Mouse (Mus musculus): Measurements from ENCODE around the gene Tnnt3. TPM values are rescaled to one million over a fixed set of nuclear protein-coding genes. Genes with fewer than 3 reads are reported as not detected.

Tnnt3 gene
- polyA plus RNA-seq, 1 experiment from 2014 or later: 1.6 TPM

DNA sequence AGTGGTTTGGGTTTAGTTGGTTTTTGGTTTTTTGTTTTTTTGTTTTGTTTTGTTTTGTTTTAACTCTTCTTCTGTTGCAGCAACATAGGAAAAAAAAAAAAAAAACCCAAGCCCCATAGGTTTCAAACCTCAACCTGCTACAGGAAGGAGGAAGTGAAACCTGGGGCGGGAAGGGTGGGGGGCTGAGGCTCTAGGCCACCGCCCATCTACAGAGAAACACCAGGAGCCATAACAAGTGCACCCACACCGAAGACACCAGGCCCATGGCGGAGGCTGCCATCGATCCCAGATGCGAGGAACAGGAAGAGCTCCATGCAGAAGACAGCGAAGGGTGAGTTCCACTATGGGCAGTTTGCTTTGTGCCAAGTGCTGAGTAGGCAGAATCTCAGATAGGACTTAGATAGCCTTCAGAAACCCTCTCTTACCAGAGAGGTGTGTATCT lies 38.0 kb upstream of the Tnnt3 start, which contains the start of gene Lsp1:
Lsp1 (plus strand) TSS at position 174 of the 442 bp plus-strand sequence.
- WGBS: 94% methylated on average over 7 of the region's 7 CpGs
- H3K4me3 ChIP-seq (ENCODE audit: low read depth, low read length): no peak within 1 kb of the TSS

DNA sequence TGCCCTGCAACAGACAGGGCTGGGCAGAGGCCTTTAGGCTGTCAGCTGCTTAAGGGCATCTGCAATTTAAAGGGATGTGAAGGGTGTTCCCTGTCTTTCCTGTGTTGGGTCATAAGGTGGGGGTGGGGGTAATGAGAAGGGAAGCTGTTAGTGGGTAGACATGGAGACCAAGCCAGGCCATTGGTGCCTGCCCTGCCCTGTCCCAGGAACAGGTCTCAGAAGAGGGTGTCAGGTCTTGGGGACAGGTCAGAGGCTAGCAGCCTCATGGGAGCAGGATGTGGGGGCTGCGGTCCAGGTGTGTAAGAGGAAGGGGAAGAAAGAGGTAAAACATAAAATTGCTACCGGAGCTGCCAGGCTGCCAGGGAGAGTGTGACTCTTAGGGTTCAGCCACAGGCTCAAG lies 37.2 kb upstream of the Tnnt3 start:
- H3K36me3 ChIP-seq (ENCODE audit: control insufficient read depth, insufficient read depth, low read length): no peaks in the 10 kb centered on the region
- H3K27me3 ChIP-seq (ENCODE audit: control insufficient read depth, insufficient read depth, low read depth, low read length): no peaks in the 10 kb centered on the region
- H3K9me3 ChIP-seq (replicated peaks; ENCODE audit: control insufficient read depth, low read length, poor library complexity, severe bottlenecking): no peaks in the 10 kb centered on the region
- 91% methylated on average over 2 of the region's 2 CpGs for WGBS
- H3K4me2 ChIP-seq (ENCODE audit: low read length): no peak overlapping the region
- H3K4me1 ChIP-seq (ENCODE audit: control insufficient read depth, insufficient read depth, low read length): peaks cover 8% of the 10 kb centered on the region; the same call in 1 of the 2 replicates
- H3K27ac ChIP-seq (ENCODE audit: low read length): no peak overlapping the region
- no peak overlapping the region for H3K9ac ChIP-seq (ENCODE audit: low read depth, low read length)
- ATAC-seq: no peak
- no peak overlapping the region for H3K4me3 ChIP-seq (ENCODE audit: low read depth, low read length)

More for the DNA sequence above, 38.0 kb upstream of the Tnnt3 start, which contains the start of gene Lsp1:
- no peaks in the 10 kb centered on the region for H3K36me3 ChIP-seq (ENCODE audit: control insufficient read depth, insufficient read depth, low read length)
- no peak within 1 kb of the TSS for H3K27ac ChIP-seq (ENCODE audit: low read length)
- H3K4me1 ChIP-seq (ENCODE audit: control insufficient read depth, insufficient read depth, low read length): peaks cover 8% of the 10 kb centered on the region; the same call in 1 of the 2 replicates
- no peak within 1 kb of the TSS for H3K4me2 ChIP-seq (ENCODE audit: low read length)
- no peaks in the 10 kb centered on the region for H3K9me3 ChIP-seq (replicated peaks; ENCODE audit: control insufficient read depth, low read length, poor library complexity, severe bottlenecking)
- no peaks in the 10 kb centered on the region for H3K27me3 ChIP-seq (ENCODE audit: control insufficient read depth, insufficient read depth, low read depth, low read length)
- H3K9ac ChIP-seq (ENCODE audit: low read depth, low read length): no peak within 1 kb of the TSS
- no peak for ATAC-seq

DNA sequence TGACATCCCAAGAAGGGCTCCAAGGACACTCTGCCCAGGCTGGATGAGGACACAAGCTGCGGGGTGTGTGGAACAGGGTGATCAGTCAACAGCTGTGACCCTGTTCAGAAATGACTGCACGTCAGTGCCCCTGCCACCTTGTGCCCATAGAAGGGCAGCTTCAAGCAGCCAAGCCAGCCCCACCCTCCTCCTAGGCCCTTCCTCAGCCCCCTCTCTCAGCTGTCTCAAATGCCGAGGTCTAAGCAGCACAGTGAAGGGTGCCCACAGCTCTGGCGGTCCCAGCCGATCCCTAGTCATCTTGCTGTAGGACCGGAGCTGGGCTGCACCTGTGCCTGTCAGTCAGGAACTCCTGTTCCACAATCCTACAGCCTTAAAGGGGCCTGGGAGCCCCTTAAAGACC lies 36.4 kb upstream of the Tnnt3 start:
- no peaks in the 10 kb centered on the region for H3K27me3 ChIP-seq (ENCODE audit: control insufficient read depth, insufficient read depth, low read depth, low read length)
- 86% methylated on average over 6 of the region's 6 CpGs for WGBS
- no peak overlapping the region for H3K4me2 ChIP-seq (ENCODE audit: low read length)
- H3K4me3 ChIP-seq (ENCODE audit: low read depth, low read length): no peak overlapping the region
- H3K4me1 ChIP-seq (ENCODE audit: control insufficient read depth, insufficient read depth, low read length): peaks cover 8% of the 10 kb centered on the region; the same call in 1 of the 2 replicates
- H3K9ac ChIP-seq (ENCODE audit: low read depth, low read length): no peak overlapping the region
- no peaks in the 10 kb centered on the region for H3K9me3 ChIP-seq (replicated peaks; ENCODE audit: control insufficient read depth, low read length, poor library complexity, severe bottlenecking)
- H3K27ac ChIP-seq (ENCODE audit: low read length): no peak overlapping the region
- no peaks in the 10 kb centered on the region for H3K36me3 ChIP-seq (ENCODE audit: control insufficient read depth, insufficient read depth, low read length)
- no peak for ATAC-seq

DNA sequence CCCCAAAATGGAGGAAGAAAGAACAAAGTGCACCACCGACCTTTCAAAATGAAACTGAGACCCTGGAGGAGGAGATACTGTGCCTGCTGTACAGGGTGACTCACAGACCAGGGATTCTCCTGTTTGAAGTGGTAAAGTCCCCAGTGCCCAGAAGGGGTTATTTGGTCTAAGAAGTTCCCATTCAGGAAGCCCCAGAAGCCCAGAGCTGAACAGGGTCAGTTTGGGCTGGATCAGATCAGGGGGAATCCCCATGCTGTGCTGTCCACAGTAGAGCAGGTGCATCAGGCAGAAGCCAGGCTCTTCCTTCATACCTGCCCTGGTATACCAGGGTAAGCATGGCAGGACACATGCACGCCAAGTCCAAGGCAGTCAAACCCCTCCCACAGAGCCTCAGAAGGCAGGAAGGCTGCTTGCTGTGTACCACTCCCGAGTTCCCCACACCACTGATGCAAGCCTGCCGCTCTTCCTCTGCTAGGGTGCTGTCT lies 36.0 kb upstream of the Tnnt3 start:
- Histone ChIP-seq H3K27ac (ENCODE audit: low read length) (no peak overlapping the region), H3K9ac (ENCODE audit: low read depth, low read length) (no peak overlapping the region), H3K4me3 (ENCODE audit: low read depth, low read length) (no peak overlapping the region), H3K4me2 (ENCODE audit: low read length) (no peak overlapping the region), H3K9me3 (replicated peaks; ENCODE audit: control insufficient read depth, low read length, poor library complexity, severe bottlenecking) (no peaks in the 10 kb centered on the region), H3K36me3 (ENCODE audit: control insufficient read depth, insufficient read depth, low read length) (no peaks in the 10 kb centered on the region), H3K4me1 (ENCODE audit: control insufficient read depth, insufficient read depth, low read length) (peaks cover 4% of the 10 kb centered on the region; the same call in 1 of the 2 replicates), H3K27me3 (ENCODE audit: control insufficient read depth, insufficient read depth, low read depth, low read length) (no peaks in the 10 kb centered on the region)
- ATAC-seq: no peak
- WGBS: 72% methylated on average over 4 of the region's 4 CpGs

DNA sequence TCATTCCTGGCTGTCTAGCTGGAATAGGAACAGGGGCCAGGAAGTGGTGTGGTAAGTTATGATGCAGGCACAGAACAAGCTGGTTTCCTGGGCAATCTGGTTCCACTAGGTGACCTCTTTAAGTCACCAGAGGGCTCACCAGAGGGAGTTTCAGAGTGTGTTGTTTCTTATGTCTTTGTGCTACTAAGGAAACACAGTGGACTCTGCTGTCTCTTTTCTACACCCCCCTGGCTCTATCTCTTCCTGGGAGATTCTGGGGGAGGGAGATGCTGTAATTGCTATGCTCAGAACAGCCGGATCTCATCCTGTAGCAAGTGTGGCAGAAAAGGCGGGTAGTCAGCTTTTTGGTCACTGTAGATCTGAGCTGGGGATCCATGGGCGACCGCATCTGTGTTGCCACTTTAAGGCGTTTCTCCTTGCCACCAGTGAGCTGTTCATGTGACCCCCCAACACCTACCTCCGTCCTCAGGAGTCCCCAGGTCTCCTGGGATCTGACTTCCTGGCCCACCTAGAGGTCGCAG lies 28.4 kb upstream of the Tnnt3 start:
- Histone ChIP-seq H3K36me3 (ENCODE audit: control insufficient read depth, insufficient read depth, low read length) (no peaks in the 10 kb centered on the region), H3K4me3 (ENCODE audit: low read depth, low read length) (no peak overlapping the region), H3K9me3 (replicated peaks; ENCODE audit: control insufficient read depth, low read length, poor library complexity, severe bottlenecking) (no peaks in the 10 kb centered on the region), H3K27me3 (ENCODE audit: control insufficient read depth, insufficient read depth, low read depth, low read length) (no peaks in the 10 kb centered on the region), H3K4me1 (ENCODE audit: control insufficient read depth, insufficient read depth, low read length) (peaks cover 7% of the 10 kb centered on the region; the same call in 1 of the 2 replicates), H3K9ac (ENCODE audit: low read depth, low read length) (no peak overlapping the region), H3K27ac (ENCODE audit: low read length) (no peak overlapping the region), H3K4me2 (ENCODE audit: low read length) (no peak overlapping the region)
- no peak for ATAC-seq
- WGBS: 87% methylated on average over 7 of the region's 7 CpGs

DNA sequence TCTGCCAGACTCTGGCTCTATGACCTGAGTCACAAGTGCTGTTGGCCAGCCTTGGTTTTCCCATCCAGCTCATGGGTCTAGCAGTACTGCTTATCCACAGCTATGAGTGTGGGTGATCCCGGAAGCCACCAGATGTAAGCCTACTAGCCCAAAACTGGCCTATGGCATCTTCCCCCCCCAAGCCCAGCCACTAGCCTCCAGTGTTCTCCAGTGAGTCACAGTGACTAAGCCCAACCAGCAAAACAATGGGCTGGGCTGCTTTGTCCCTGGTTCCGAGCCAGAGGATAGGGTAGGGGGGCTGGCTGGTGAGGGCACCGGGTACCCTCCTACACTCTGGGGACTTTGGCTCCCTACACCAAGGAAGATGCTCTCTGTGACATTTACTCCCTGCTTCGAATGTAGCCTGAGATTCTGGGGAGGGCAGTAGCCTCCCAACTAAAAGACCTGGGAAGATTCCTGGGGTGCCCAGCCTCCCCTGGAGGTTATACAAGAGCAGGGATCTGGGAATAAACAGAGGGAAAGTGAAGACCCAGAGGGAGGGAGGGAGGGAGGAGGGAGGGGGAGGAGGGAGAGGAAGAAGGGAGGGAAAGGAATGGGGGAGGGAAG lies 27.7 kb upstream of the Tnnt3 start:
- no peak for ATAC-seq
- H3K36me3 ChIP-seq (ENCODE audit: control insufficient read depth, insufficient read depth, low read length): no peaks in the 10 kb centered on the region
- H3K4me2 ChIP-seq (ENCODE audit: low read length): no peak overlapping the region
- H3K4me3 ChIP-seq (ENCODE audit: low read depth, low read length): no peak overlapping the region
- H3K27me3 ChIP-seq (ENCODE audit: control insufficient read depth, insufficient read depth, low read depth, low read length): no peaks in the 10 kb centered on the region
- 18% methylated on average over 4 of the region's 4 CpGs for WGBS
- H3K27ac ChIP-seq (ENCODE audit: low read length): no peak overlapping the region
- peaks cover 7% of the 10 kb centered on the region; the same call in 1 of the 2 replicates for H3K4me1 ChIP-seq (ENCODE audit: control insufficient read depth, insufficient read depth, low read length)
- H3K9me3 ChIP-seq (replicated peaks; ENCODE audit: control insufficient read depth, low read length, poor library complexity, severe bottlenecking): no peaks in the 10 kb centered on the region
- H3K9ac ChIP-seq (ENCODE audit: low read depth, low read length): no peak overlapping the region

DNA sequence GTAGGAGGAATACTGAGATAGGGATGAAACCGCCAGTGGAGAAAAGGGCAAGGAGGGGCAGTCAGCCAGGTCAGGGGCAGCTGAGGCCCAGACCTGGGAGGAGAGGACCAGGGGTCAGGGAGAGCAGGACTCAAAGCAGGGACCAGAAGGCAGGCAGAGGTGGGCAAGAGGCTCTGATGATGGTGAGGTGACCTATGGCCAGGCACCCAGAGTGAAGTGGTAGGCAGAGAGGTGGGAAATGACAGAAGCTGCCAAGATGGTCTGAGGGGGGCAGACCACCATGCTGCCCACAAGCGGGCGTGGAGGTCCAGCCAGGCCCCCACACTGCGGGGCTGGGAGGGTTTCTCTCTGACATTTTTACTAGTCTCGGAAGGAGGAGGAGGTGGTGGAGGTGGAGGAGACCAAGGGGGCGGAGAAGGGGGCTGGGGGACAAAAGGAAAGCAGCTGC lies 27.2 kb upstream of the Tnnt3 start:
- Histone ChIP-seq H3K27ac (ENCODE audit: low read length) (no peak overlapping the region), H3K9ac (ENCODE audit: low read depth, low read length) (peak overlapping the region; percentile 48; the same call in 1 of the 2 replicates), H3K9me3 (replicated peaks; ENCODE audit: control insufficient read depth, low read length, poor library complexity, severe bottlenecking) (no peaks in the 10 kb centered on the region), H3K4me1 (ENCODE audit: control insufficient read depth, insufficient read depth, low read length) (peaks cover 7% of the 10 kb centered on the region; the same call in 1 of the 2 replicates), H3K4me2 (ENCODE audit: low read length) (no peak overlapping the region), H3K27me3 (ENCODE audit: control insufficient read depth, insufficient read depth, low read depth, low read length) (no peaks in the 10 kb centered on the region), H3K36me3 (ENCODE audit: control insufficient read depth, insufficient read depth, low read length) (no peaks in the 10 kb centered on the region), H3K4me3 (ENCODE audit: low read depth, low read length) (no peak overlapping the region)
- WGBS: 37% methylated on average over 6 of the region's 6 CpGs
- ATAC-seq: no peak

DNA sequence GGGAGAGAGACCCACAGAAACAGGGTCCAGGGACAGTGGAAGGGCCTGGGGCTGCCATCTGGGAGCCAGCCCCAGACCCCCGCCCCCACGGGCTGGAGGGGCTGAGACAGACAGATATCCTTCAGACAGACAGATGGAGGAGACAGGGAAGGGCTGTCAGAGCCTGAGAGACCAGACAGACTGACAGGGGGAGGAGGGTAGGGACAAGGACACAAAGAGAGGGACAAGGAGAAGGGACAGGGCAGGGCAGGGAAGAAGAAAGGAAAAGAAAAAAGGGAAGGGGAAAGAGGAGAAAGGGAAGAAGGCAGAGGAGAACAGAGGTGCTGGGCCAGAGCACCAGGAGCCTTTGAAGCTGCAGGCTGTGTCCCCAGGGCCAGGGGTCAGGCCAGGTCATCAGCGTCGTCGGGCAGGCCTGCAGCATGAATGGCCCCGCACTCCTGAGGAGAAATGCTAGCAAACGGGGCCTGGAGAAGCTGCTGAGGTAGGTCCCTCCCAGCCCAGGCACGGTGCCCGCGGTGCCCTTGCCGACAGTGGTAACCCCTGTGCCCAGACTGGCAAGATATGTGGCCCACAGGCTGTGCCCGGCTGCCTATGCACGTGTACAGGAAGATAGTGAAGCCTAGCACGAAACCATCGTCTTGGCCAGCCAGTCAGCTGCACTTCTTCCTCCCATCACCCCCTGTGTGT lies 26.6 kb upstream of the Tnnt3 start:
- Histone ChIP-seq H3K27me3 (ENCODE audit: control insufficient read depth, insufficient read depth, low read depth, low read length) (no peaks in the 10 kb centered on the region), H3K36me3 (ENCODE audit: control insufficient read depth, insufficient read depth, low read length) (no peaks in the 10 kb centered on the region), H3K9me3 (replicated peaks; ENCODE audit: control insufficient read depth, low read length, poor library complexity, severe bottlenecking) (no peaks in the 10 kb centered on the region), H3K9ac (ENCODE audit: low read depth, low read length) (peak overlapping the region; percentile 48; the same call in 1 of the 2 replicates), H3K27ac (ENCODE audit: low read length) (no peak overlapping the region), H3K4me2 (ENCODE audit: low read length) (no peak overlapping the region), H3K4me1 (ENCODE audit: control insufficient read depth, insufficient read depth, low read length) (peaks cover 7% of the 10 kb centered on the region; the same call in 1 of the 2 replicates), H3K4me3 (ENCODE audit: low read depth, low read length) (no peak overlapping the region)
- WGBS: 37% methylated on average over 15 of the region's 15 CpGs
- ATAC-seq: no peak

DNA sequence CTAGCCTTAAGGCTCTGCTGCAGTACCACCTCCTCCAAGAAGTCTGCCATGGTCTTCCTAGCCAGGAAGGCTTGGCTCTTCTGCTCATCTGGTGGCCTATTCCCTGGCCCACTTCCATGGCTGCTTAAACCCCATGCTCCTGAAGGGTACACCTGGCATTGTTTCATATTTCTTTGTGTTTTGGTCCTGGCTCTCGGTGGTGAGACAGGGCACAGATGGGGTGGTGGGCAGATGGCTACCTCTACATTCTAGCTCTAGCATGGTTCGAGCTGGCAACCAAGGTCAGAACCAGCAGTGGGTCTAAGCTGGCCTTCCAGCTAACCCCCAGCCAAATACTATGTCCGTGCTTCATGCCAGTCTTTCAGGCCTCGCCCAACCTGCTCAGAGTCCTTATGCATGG lies 25.7 kb upstream of the Tnnt3 start:
- WGBS: 97% methylated on average over 4 of the region's 4 CpGs
- no peaks in the 10 kb centered on the region for H3K9me3 ChIP-seq (replicated peaks; ENCODE audit: control insufficient read depth, low read length, poor library complexity, severe bottlenecking)
- no peak overlapping the region for H3K4me2 ChIP-seq (ENCODE audit: low read length)
- H3K27ac ChIP-seq (ENCODE audit: low read length): no peak overlapping the region
- H3K4me1 ChIP-seq (ENCODE audit: control insufficient read depth, insufficient read depth, low read length): peaks cover 7% of the 10 kb centered on the region; the same call in 1 of the 2 replicates
- no peak for ATAC-seq
- H3K9ac ChIP-seq (ENCODE audit: low read depth, low read length): no peak overlapping the region
- no peaks in the 10 kb centered on the region for H3K27me3 ChIP-seq (ENCODE audit: control insufficient read depth, insufficient read depth, low read depth, low read length)
- no peak overlapping the region for H3K4me3 ChIP-seq (ENCODE audit: low read depth, low read length)
- H3K36me3 ChIP-seq (ENCODE audit: control insufficient read depth, insufficient read depth, low read length): no peaks in the 10 kb centered on the region

Measured in midbrain, embryonic 16.5 days (tissue).